Mouse (Mus musculus) monocyte, adult 5-6 weeks (primary cell): ENCODE data around the gene Cdc42ep3. TPM values are rescaled to one million over a fixed set of nuclear protein-coding genes. Genes with fewer than 3 reads are reported as not detected.

Source experiments
- ATAC-seq: fragments of 153-309, 156-312 bp; replicated peaks from 2 replicates; pipeline ENCODE4 v1.8.0; 2017; ENCODE audit warnings: mild to moderate bottlenecking; ENCODE audit not compliant: low TSS enrichment, insufficient number of reproducible peaks, severe bottlenecking, poor library complexity, low FRiP score
- total RNA-seq: library from RNA; stranded (forward); fragments of 200-1000, 200-491, 200-594 nt; gene quantifications from 3 replicates; pipeline ENCODE4 v1.2.3, GENCODE M21; 2017

Cdc42ep3 gene
- total RNA-seq, 1 experiment from 2014 or later = 123 TPM

- ATAC-seq = peak; percentile 49; the same call in 1 of the 2 replicates
These were observed 51.0 kb downstream of the Cdc42ep3 start for GRCm38 (mm10) chr17:79303744-79304497.

DNA sequence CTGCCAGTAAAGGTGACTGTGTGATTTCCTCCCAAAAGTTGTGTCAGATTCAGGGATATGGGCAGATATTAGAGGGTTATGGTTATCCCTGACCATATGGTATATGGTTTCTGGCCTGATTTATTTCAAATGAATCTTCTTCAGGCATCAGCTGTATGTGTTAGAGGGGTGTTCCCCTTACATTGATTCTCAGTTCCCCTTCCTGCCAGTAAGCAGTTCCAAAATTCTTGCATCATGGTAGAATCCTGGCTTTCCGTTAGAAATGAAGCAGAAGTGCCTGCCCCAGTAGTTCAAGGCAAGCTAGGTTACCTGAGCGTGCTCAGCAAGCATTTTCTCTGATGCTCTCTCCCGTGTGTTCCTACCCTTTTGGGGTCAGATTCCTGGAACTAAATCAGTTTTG, 51.7 kb downstream of the Cdc42ep3 start:
- ATAC-seq = peak; percentile 79

DNA sequence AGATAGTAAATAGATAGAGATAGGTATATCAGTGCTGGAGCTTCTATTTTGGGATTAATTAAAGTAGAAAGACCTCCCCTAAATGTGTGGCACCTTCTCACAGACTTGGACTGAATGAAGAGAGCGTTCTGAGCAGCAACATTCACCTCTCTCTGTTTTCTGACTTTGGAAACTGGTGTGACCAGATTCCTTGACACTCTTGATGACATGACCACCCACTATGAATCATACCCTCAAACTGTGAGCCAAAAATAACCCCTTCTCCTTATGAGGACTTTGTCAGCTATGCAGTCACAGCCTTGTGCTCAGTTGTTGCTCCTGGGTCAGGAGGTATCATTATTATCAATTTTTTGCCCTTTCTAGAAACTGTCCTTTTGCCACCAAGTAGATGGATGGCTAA, 55.0 kb downstream of the Cdc42ep3 start:
- ATAC-seq = no peak

DNA sequence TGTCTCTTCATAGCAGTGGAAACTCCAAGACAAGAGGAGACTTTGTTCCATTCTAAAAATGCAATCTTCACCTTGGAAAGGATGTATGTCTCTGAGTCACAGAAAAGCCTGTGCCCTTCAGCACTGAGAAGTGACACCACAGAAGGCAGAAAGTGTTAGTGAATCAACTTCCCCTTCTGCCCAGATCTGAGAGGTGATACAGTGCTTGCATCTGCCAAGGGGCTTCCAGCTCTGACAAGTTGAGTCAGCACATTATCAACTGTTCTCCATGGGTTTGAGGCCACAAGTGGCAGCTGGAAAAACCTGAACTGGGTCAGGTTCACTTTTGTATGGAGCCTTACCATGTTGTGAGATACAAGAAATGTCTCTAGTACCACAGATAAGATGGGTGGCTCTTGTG, 55.9 kb downstream of the Cdc42ep3 start:
- ATAC-seq = peak; percentile 41; the same call in 1 of the 2 replicates

DNA sequence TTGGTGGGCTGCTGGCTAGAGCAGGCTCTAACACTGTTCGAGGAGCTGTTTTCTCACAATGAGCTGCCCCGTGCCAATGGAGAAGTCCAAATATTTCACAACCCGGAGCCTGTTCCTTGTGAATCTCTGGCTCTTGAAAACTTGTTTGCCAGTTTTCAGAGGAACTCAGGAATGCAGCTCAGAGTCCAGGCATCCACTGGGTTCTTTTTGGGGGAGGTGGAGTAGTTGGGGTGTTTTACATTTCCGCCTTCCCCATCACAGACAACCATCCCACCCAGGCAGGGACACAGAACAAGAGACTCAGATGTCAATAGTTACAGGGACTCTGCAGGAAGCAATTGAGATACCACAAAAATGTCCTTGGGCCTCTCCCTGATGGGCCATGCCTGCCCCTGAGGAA, 59.0 kb downstream of the Cdc42ep3 start:
- ATAC-seq = no peak

GRCm38 (mm10) chr17:79291672-79292071, 63.2 kb downstream of the Cdc42ep3 start:
- no peak for ATAC-seq

DNA sequence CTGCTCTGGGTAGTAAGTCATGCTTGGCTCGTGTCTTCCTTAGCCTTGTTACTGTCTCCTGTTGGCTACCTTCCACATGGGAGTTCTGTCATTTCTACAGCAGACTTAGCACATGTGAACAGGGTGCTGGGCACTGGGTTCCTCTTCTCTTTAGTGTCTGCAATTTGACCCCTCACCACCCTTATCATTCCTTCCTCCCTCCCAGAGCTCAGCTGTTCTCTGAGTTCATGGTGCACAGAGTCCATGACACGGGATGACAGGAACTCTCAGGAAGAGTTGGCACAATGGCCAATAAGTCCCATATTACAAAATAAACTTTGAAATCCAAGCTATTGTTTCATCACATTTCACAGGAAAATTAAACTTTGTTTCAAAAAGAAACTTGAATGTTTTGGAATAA, 64.2 kb downstream of the Cdc42ep3 start:
- no peak for ATAC-seq

DNA sequence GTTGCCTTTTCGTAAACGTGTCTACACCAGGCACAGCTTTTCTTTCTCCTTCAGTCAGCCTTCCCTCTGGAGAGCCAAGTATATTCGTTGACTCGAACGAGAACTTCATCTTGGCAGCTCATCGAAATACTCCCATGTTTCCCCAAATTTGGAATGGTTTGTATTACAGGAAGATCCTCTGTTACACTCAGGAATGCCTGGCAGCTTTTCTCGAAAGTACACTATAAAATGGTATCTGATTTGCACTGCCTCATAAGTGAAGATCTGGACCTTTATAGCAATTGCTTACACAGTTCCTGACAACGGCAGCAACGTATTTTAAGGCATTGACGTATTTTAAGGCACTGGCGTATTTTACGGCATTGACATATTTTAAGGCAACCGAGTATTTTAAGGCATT, 67.6 kb downstream of the Cdc42ep3 start:
- no peak for ATAC-seq

DNA sequence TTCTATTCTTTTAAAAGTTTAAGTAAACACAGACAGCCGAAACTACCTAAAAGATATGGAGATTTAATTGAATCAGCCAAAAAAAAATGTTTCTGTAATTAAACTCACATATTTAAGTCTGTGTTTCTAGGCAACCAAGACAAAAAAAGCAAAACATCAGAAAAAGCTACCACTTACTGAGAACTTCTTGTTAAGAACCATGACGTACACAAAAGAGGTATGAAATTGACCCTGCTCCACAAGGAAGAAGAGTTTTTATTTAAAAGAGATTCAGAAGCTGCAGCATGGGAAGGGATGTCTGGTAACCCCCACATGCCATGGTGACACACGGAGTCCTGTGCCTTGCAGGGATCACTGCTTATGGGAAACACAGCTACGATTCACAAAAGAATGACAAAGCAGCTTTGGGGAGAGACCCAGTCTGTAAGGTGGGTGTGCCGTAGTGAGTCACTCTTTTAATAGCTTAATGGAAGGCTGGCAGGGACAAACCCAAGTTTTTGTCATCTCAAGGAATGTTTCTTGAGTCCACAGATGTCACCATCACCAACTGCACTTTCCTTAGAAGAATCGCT, 69.8 kb downstream of the Cdc42ep3 start:
- no peak for ATAC-seq
